Mouse (Mus musculus) midbrain, postnatal 0 days (tissue): ENCODE results near the gene Clcn7. TPM values are rescaled to one million over a fixed set of nuclear protein-coding genes. Genes with fewer than 3 reads are reported as not detected.

Experiments
- ATAC-seq: fragments of 200-750 bp; cut with Nextera tagmentation; 2 replicates; pipeline ENCODE4 v1.8.0; 2017; ENCODE audit warnings: moderate number of reproducible peaks, mild to moderate bottlenecking, moderate TSS enrichment, moderate library complexity; ENCODE audit not compliant: low FRiP score
- DNase-seq: peaks from one replicate; pipeline ENCODE4 v3.0.0-alpha.2; 2015; ENCODE audit warnings: low spot score
- H3K27ac ChIP-seq: fragments of 300-500 bp; sonication (generic); 2 replicates; pipeline ENCODE4 v1.5.1; 2014; ENCODE audit warnings: low read depth, mild to moderate bottlenecking, low read length, mixed read lengths
- H3K27me3 ChIP-seq: fragments of 300-500 bp; sonication (generic); 2 replicates; pipeline ENCODE4 v1.6.1; 2014; ENCODE audit warnings: low read length, control low read depth, mixed read lengths; ENCODE audit not compliant: insufficient read depth
- H3K36me3 ChIP-seq: fragments of 300-500 bp; sonication (generic); 2 replicates; pipeline ENCODE4 v1.6.1; 2014; ENCODE audit warnings: low read length, control low read depth, mixed read lengths; ENCODE audit not compliant: insufficient read depth
- H3K4me1 ChIP-seq: fragments of 300-500 bp; sonication (generic); 2 replicates; pipeline ENCODE4 v1.6.1; 2014; ENCODE audit warnings: mild to moderate bottlenecking, control low read depth, antibody characterized with exemption, low read length, mixed read lengths; ENCODE audit not compliant: insufficient read depth
- H3K4me2 ChIP-seq: fragments of 300-500 bp; sonication (generic); 2 replicates; pipeline ENCODE4 v1.6.1; 2014; ENCODE audit warnings: low read depth, mild to moderate bottlenecking, low read length, mixed read lengths; ENCODE audit not compliant: poor library complexity, severe bottlenecking
- H3K4me3 ChIP-seq: fragments of 300-500 bp; sonication (generic); 2 replicates; pipeline ENCODE4 v1.5.1; 2014; ENCODE audit warnings: low read depth, mild to moderate bottlenecking, low read length, moderate library complexity
- H3K9ac ChIP-seq: fragments of 300-500 bp; sonication (generic); replicated peaks from 2 replicates; pipeline ENCODE4 v1.6.1; 2014; ENCODE audit warnings: mild to moderate bottlenecking, low read length, moderate library complexity, mixed read lengths; ENCODE audit not compliant: poor library complexity, severe bottlenecking
- H3K9me3 ChIP-seq: fragments of 300-500 bp; sonication (generic); 2 replicates; pipeline ENCODE4 v1.6.1; 2016; ENCODE audit warnings: low read length, control low read depth
- CTCF ChIP-seq: IDR thresholded peaks from 2 replicates; pipeline ENCODE4 v1.5.1; 2016; ENCODE audit warnings: antibody characterized with exemption, mild to moderate bottlenecking
- WGBS: fragments of 180-500 bp; shearing (Covaris S2); extraction: QIAGEN DNeasy Blood & Tissue Kit; methylation state at CpG from one replicate; pipeline ENCODE4 v1.1.7; 2014; 5-methylcytosine and 5-hydroxymethylcytosine counted together
- polyA plus RNA-seq: library from polyadenylated mRNA; unstranded; fragments of >200 nt; fragmentation: Nextera tagmentation; extraction: Ambion mirVana; gene quantifications from 2 replicates; pipeline ENCODE4 v1.2.1, GENCODE M21; 2015
- total RNA-seq: library from RNA; depleted of rRNA; stranded (reverse); fragments of >200 nt; gene quantifications from 2 replicates; pipeline ENCODE4 v1.2.3, GENCODE M21; 2014

Clcn7 gene
- total and polyA plus RNA-seq, 2 experiments from 2014 or later, result 25.5 to 39.5 TPM

- no peak overlapping the region for H3K4me2 ChIP-seq
- no peak; the same call in none of the 2 replicates for TF ChIP-seq CTCF
- DNase-seq (no peak), ATAC-seq (no peak)
- H3K36me3 ChIP-seq, result no peaks in the 10 kb centered on the region
- no peak overlapping the region for H3K27ac ChIP-seq
- H3K4me1 ChIP-seq, result peaks cover 7% of the 10 kb centered on the region; the same call in 1 of the 2 replicates
- H3K4me3 ChIP-seq, result no peak overlapping the region
- no peaks in the 10 kb centered on the region for H3K27me3 ChIP-seq
- H3K9me3 ChIP-seq, result no peaks in the 10 kb centered on the region
- WGBS, result 96% methylated on average over 1 of the region's 1 CpGs
- H3K9ac ChIP-seq, result no peak overlapping the region
Observed at GRCm38 (mm10) chr17:25130060-25130459, 3.1 kb upstream of the Clcn7 start.

GRCm38 (mm10) chr17:25135622-25136021 lies 2.4 kb downstream of the Clcn7 start:
- Histone ChIP-seq H3K4me2 (no peak overlapping the region), H3K36me3 (no peaks in the 10 kb centered on the region; the same call in 1 of the 2 replicates), H3K9ac (no peak overlapping the region), H3K9me3 (no peaks in the 10 kb centered on the region), H3K27ac (no peak overlapping the region), H3K4me3 (no peak overlapping the region), H3K4me1 (peaks cover 7% of the 10 kb centered on the region; the same call in 1 of the 2 replicates), H3K27me3 (no peaks in the 10 kb centered on the region)
- TF ChIP-seq CTCF, result no peak
- DNase-seq (no peak), ATAC-seq (no peak)
- WGBS, result 93% methylated on average over 6 of the region's 6 CpGs

GRCm38 (mm10) chr17:25138803-25139202 lies 5.6 kb downstream of the Clcn7 start:
- Histone ChIP-seq H3K4me1 (peaks cover 7% of the 10 kb centered on the region; the same call in 1 of the 2 replicates), H3K4me3 (no peak overlapping the region), H3K27me3 (no peaks in the 10 kb centered on the region), H3K9me3 (no peaks in the 10 kb centered on the region), H3K4me2 (no peak overlapping the region), H3K9ac (no peak overlapping the region), H3K27ac (no peak overlapping the region), H3K36me3 (no peaks in the 10 kb centered on the region; the same call in 1 of the 2 replicates)
- TF ChIP-seq CTCF, result no peak
- 96% methylated on average over 1 of the region's 1 CpGs for WGBS
- DNase-seq, result no peak
- no peak for ATAC-seq

- peak; percentile 49 for TF ChIP-seq CTCF
- Histone ChIP-seq H3K27ac (no peak overlapping the region), H3K4me1 (no peaks in the 10 kb centered on the region), H3K27me3 (no peaks in the 10 kb centered on the region), H3K36me3 (peaks cover 6% of the 10 kb centered on the region; the same call in 1 of the 2 replicates), H3K9me3 (no peaks in the 10 kb centered on the region), H3K4me3 (no peak overlapping the region), H3K4me2 (no peak overlapping the region), H3K9ac (no peak overlapping the region)
- no peak for ATAC-seq
- WGBS, result 70% methylated on average over 4 of the region's 4 CpGs
- DNase-seq, result no peak
Observed at GRCm38 (mm10) chr17:25139960-25140359, 6.8 kb downstream of the Clcn7 start.

GRCm38 (mm10) chr17:25162161-25162560 lies 29.0 kb downstream of the Clcn7 start, which contains the start of gene Ccdc154:
TSS of gene Ccdc154 (plus strand) at chr17:25162461.
- Histone ChIP-seq H3K4me2 (no peak within 1 kb of the TSS), H3K4me1 (no peaks in the 10 kb centered on the region), H3K4me3 (no peak within 1 kb of the TSS), H3K9me3 (no peaks in the 10 kb centered on the region), H3K27ac (no peak within 1 kb of the TSS), H3K9ac (no peak within 1 kb of the TSS), H3K27me3 (no peaks in the 10 kb centered on the region), H3K36me3 (peaks cover 32% of the 10 kb centered on the region)
- ATAC-seq (no peak), DNase-seq (no peak)
- no peak for TF ChIP-seq CTCF
- WGBS, result 100% methylated on average over 1 of the region's 1 CpGs

GRCm38 (mm10) chr17:25163387-25163786 lies 30.2 kb downstream of the Clcn7 start:
- Histone ChIP-seq H3K27ac (no peak overlapping the region), H3K27me3 (no peaks in the 10 kb centered on the region), H3K4me1 (no peaks in the 10 kb centered on the region), H3K4me3 (no peak overlapping the region), H3K4me2 (no peak overlapping the region), H3K36me3 (peaks cover 25% of the 10 kb centered on the region), H3K9me3 (no peaks in the 10 kb centered on the region), H3K9ac (no peak overlapping the region)
- DNase-seq (no peak), ATAC-seq (no peak)
- WGBS, result 75% methylated on average over 7 of the region's 7 CpGs
- no peak for TF ChIP-seq CTCF
